Mouse (Mus musculus) lung, embryonic 14.5 days (tissue): ENCODE results near the gene Prkaca. TPM values are rescaled to one million over a fixed set of nuclear protein-coding genes. Genes with fewer than 3 reads are reported as not detected.
A peak's percentile ranks its signal among the peaks of the same experiment; 100 is the strongest.

Experiments used
- ATAC-seq: fragments of 200-750 bp; cut with Nextera tagmentation; 2 replicates; pipeline ENCODE4 v1.8.0; 2017; ENCODE audit warnings: mild to moderate bottlenecking, moderate TSS enrichment, moderate library complexity; ENCODE audit not compliant: insufficient read depth
- DNase-seq: peaks from one replicate; pipeline ENCODE4 v3.0.0-alpha.2; 2015
- H3K27ac ChIP-seq: fragments of 300-500 bp; sonication (generic); 2 replicates; pipeline ENCODE4 v1.5.1; 2014; ENCODE audit warnings: low read depth, mild to moderate bottlenecking, moderate library complexity
- H3K27me3 ChIP-seq: fragments of 300-500 bp; sonication (generic); 2 replicates; pipeline ENCODE4 v1.6.1; 2014; ENCODE audit warnings: low read length, control low read depth; ENCODE audit not compliant: insufficient read depth
- H3K36me3 ChIP-seq: fragments of 300-500 bp; sonication (generic); 2 replicates; pipeline ENCODE4 v1.6.1; 2014; ENCODE audit warnings: control low read depth; ENCODE audit not compliant: insufficient read depth
- H3K4me1 ChIP-seq: fragments of 300-500 bp; sonication (generic); 2 replicates; pipeline ENCODE4 v1.6.1; 2014; ENCODE audit warnings: antibody characterized with exemption, control low read depth; ENCODE audit not compliant: insufficient read depth
- H3K4me2 ChIP-seq: fragments of 300-500 bp; sonication (generic); 2 replicates; pipeline ENCODE4 v1.6.1; 2014; ENCODE audit warnings: mild to moderate bottlenecking
- H3K4me3 ChIP-seq: fragments of 300-500 bp; sonication (generic); 2 replicates; pipeline ENCODE4 v1.5.1; 2014; ENCODE audit warnings: low read depth, low read length
- H3K9ac ChIP-seq: fragments of 300-500 bp; sonication (generic); 2 replicates; pipeline ENCODE4 v1.6.1; 2014
- H3K9me3 ChIP-seq: fragments of 300-500 bp; sonication (generic); 2 replicates; pipeline ENCODE4 v1.6.1; 2016; ENCODE audit warnings: low read depth, low read length, control low read depth
- CTCF ChIP-seq: IDR thresholded peaks from 2 replicates; pipeline ENCODE4 v1.5.1; 2016; ENCODE audit warnings: antibody characterized with exemption, low read depth
- WGBS: fragments of 180-500 bp; shearing (Covaris S2); extraction: QIAGEN DNeasy Blood & Tissue Kit; methylation state at CpG from one replicate; pipeline ENCODE4 v1.1.7; 2014; 5-methylcytosine and 5-hydroxymethylcytosine counted together
- polyA plus RNA-seq: library from polyadenylated mRNA; unstranded; fragments of >200 nt; fragmentation: Nextera tagmentation; extraction: Ambion mirVana; gene quantifications from 2 replicates; pipeline ENCODE4 v1.2.1, GENCODE M21; 2014

Prkaca gene
- polyA plus RNA-seq, 1 experiment from 2014 or later = 136 TPM

DNA sequence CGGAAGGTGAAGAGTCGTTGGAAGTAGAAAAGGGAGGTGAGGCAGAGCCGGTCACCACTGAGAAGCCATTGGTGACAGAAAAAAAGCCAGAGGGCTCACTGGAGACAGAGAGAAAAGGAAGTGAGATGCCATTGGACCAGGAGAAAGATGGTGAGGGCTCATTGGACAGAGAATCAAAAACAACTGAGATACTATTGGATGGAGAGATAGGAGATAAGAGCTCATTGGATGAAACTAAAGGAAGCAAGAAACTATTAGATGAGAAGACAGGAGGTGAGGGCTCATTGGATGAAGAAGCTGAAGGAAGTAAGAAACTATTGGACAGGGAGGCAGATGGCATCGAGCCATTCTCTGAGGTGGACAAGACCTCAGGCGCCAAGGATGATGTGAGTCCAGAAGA, 56.5 kb downstream of the Prkaca start:
- Histone ChIP-seq H3K27ac (no peak overlapping the region), H3K4me1 (peaks cover 6% of the 10 kb centered on the region; the same call in 1 of the 2 replicates), H3K4me3 (no peak overlapping the region), H3K27me3 (peaks cover 20% of the 10 kb centered on the region; the same call in 1 of the 2 replicates), H3K4me2 (no peak overlapping the region), H3K36me3 (no peaks in the 10 kb centered on the region), H3K9me3 (no peaks in the 10 kb centered on the region), H3K9ac (no peak overlapping the region)
- DNase-seq (no peak), ATAC-seq (no peak)
- whole genome bisulfite sequencing = 79% methylated on average over 5 of the region's 5 CpGs
- TF ChIP-seq CTCF = no peak

- H3K4me2 ChIP-seq = no peak overlapping the region
- H3K4me1 ChIP-seq = no peaks in the 10 kb centered on the region
- DNase-seq = no peak
- no peak for TF ChIP-seq CTCF
- no peak overlapping the region for H3K9ac ChIP-seq
- no peaks in the 10 kb centered on the region for H3K36me3 ChIP-seq
- ATAC-seq = no peak
- no peaks in the 10 kb centered on the region for H3K9me3 ChIP-seq
- no peak overlapping the region for H3K4me3 ChIP-seq
- WGBS = 69% methylated on average over 4 of the region's 4 CpGs
- no peaks in the 10 kb centered on the region for H3K27me3 ChIP-seq
- H3K27ac ChIP-seq = no peak overlapping the region
Measured at GRCm38 (mm10) chr8:84032777-84033176, 60.0 kb downstream of the Prkaca start.

DNA sequence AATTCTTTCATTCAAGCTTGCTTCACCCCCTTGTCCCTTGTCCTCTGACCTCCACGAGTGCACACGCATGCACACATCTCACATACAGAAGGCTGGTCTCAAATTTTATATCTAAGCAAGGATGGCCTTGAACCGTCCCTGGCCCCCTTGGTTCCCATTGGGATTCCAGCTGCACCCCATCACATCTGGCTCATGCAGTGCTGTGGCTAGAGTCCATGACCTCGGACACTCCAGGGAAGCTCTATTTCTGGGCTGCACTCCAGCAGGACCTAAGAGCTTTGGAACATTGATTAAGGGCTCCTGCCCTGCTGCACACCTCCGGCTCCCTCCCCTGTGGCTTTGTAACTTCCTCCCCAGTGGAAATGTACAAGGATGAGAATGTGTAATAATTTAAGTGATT, 65.2 kb downstream of the Prkaca start:
- WGBS = 56% methylated on average over 5 of the region's 5 CpGs
- no peak overlapping the region for H3K9ac ChIP-seq
- H3K36me3 ChIP-seq = no peaks in the 10 kb centered on the region
- peaks cover 18% of the 10 kb centered on the region for H3K27me3 ChIP-seq
- no peak for TF ChIP-seq CTCF
- H3K4me1 ChIP-seq = no peaks in the 10 kb centered on the region
- H3K9me3 ChIP-seq = no peaks in the 10 kb centered on the region
- no peak overlapping the region for H3K4me3 ChIP-seq
- H3K27ac ChIP-seq = no peak overlapping the region
- no peak overlapping the region for H3K4me2 ChIP-seq
- DNase-seq = no peak
- ATAC-seq = no peak

- WGBS = 4% methylated on average over 5 of the region's 5 CpGs
- TF ChIP-seq CTCF = peak; percentile 89
- peak; percentile 95 for DNase-seq
- H3K36me3 ChIP-seq = no peaks in the 10 kb centered on the region
- H3K9me3 ChIP-seq = no peaks in the 10 kb centered on the region
- no peak overlapping the region for H3K4me2 ChIP-seq
- no peaks in the 10 kb centered on the region for H3K4me1 ChIP-seq
- no peak overlapping the region for H3K27ac ChIP-seq
- no peak overlapping the region for H3K9ac ChIP-seq
- H3K4me3 ChIP-seq = no peak overlapping the region
- H3K27me3 ChIP-seq = peaks cover 28% of the 10 kb centered on the region
- no peak for ATAC-seq
Measured at GRCm38 (mm10) chr8:84039050-84039449, 66.3 kb downstream of the Prkaca start.

GRCm38 (mm10) chr8:84042066-84042947, 69.5 kb downstream of the Prkaca start, which contains the start of gene Il27ra:
Il27ra (minus strand) TSS chr8:84042589.
- peaks cover 46% of the 10 kb centered on the region for H3K27me3 ChIP-seq
- WGBS = 6% methylated on average over 40 of the region's 40 CpGs

GRCm38 (mm10) chr8:84042948-84043342, 70.2 kb downstream of the Prkaca start:
- peak overlapping the region; percentile 36; the same call in 1 of the 2 replicates for H3K9ac ChIP-seq
- H3K9me3 ChIP-seq = no peaks in the 10 kb centered on the region
- ATAC-seq (no peak; the same call in 1 of the 2 replicates), DNase-seq (peak; percentile 16)
- TF ChIP-seq CTCF = no peak
- H3K36me3 ChIP-seq = no peaks in the 10 kb centered on the region
- WGBS = 35% methylated on average over 12 of the region's 12 CpGs
- H3K4me2 ChIP-seq = peak overlapping the region; percentile 80
- H3K27me3 ChIP-seq = peaks cover 46% of the 10 kb centered on the region
- H3K27ac ChIP-seq = no peak overlapping the region
- H3K4me1 ChIP-seq = no peaks in the 10 kb centered on the region
- H3K4me3 ChIP-seq = peak overlapping the region; percentile 38; the same call in 1 of the 2 replicates

More at GRCm38 (mm10) chr8:84042066-84042947, 69.5 kb downstream of the Prkaca start, which contains the start of gene Il27ra:
- TF ChIP-seq CTCF = peak; percentile 90
- H3K36me3 ChIP-seq = no peaks in the 10 kb centered on the region
- peak within 1 kb of the TSS; percentile 36; the same call in 1 of the 2 replicates for H3K9ac ChIP-seq
- H3K4me3 ChIP-seq = peak within 1 kb of the TSS; percentile 38
- DNase-seq = peak; percentile 83
- no peaks in the 10 kb centered on the region for H3K4me1 ChIP-seq
- H3K9me3 ChIP-seq = no peaks in the 10 kb centered on the region
- H3K4me2 ChIP-seq = peak within 1 kb of the TSS; percentile 80
- peak; percentile 82 for ATAC-seq
- H3K27ac ChIP-seq = no peak within 1 kb of the TSS

- peaks cover 46% of the 10 kb centered on the region for H3K27me3 ChIP-seq
- 8% methylated on average over 7 of the region's 7 CpGs for WGBS
- DNase-seq = no peak
Measured at GRCm38 (mm10) chr8:84044103-84044502, 71.3 kb downstream of the Prkaca start.

More at GRCm38 (mm10) chr8:84044103-84044502, 71.3 kb downstream of the Prkaca start:
- H3K4me1 ChIP-seq = no peaks in the 10 kb centered on the region
- H3K27ac ChIP-seq = no peak overlapping the region
- H3K4me3 ChIP-seq = no peak overlapping the region
- peak; percentile 36 for TF ChIP-seq CTCF
- H3K36me3 ChIP-seq = no peaks in the 10 kb centered on the region
- H3K4me2 ChIP-seq = no peak overlapping the region
- no peak for ATAC-seq
- no peak overlapping the region for H3K9ac ChIP-seq
- H3K9me3 ChIP-seq = no peaks in the 10 kb centered on the region
